Mouse (Mus musculus) embryonic facial prominence, embryonic 10.5 days (tissue): ENCODE results near the gene Exd2. TPM values are rescaled to one million over a fixed set of nuclear protein-coding genes. Genes with fewer than 3 reads are reported as not detected.

Source experiments
- DNase-seq: peaks from one replicate; pipeline ENCODE4 v3.0.0-alpha.2; 2017; ENCODE audit warnings: low spot score
- H3K27ac ChIP-seq: fragments of 300-500 bp; sonication (generic); replicated peaks from 2 replicates; pipeline ENCODE4 v1.5.1; 2016; ENCODE audit warnings: mild to moderate bottlenecking
- H3K27me3 ChIP-seq: fragments of 300-500 bp; sonication (generic); replicated peaks from 2 replicates; pipeline ENCODE4 v1.6.1; 2016; ENCODE audit warnings: low read depth, mild to moderate bottlenecking; ENCODE audit not compliant: poor library complexity, severe bottlenecking
- H3K36me3 ChIP-seq: fragments of 300-500 bp; sonication (generic); replicated peaks from 2 replicates; pipeline ENCODE4 v1.6.1; 2016; ENCODE audit warnings: mild to moderate bottlenecking, moderate library complexity
- H3K4me1 ChIP-seq: fragments of 300-500 bp; sonication (generic); 2 replicates; pipeline ENCODE4 v1.6.1; 2016
- H3K4me3 ChIP-seq: fragments of 300-500 bp; sonication (generic); 2 replicates; pipeline ENCODE4 v1.5.1; 2016; ENCODE audit warnings: mild to moderate bottlenecking, moderate library complexity
- H3K9me3 ChIP-seq: fragments of 300-500 bp; sonication (generic); 2 replicates; pipeline ENCODE4 v1.6.1; 2016; ENCODE audit warnings: mild to moderate bottlenecking
- WGBS: fragments of 180-500 bp; shearing (Covaris S2); methylation state at CpG from one replicate; pipeline ENCODE4 v1.1.7; 2016; 5-methylcytosine and 5-hydroxymethylcytosine counted together
- polyA plus RNA-seq: library from polyadenylated mRNA; unstranded; fragments of >200 nt; fragmentation: Nextera tagmentation; extraction: Ambion mirVana; gene quantifications from 2 replicates; pipeline ENCODE4 v1.2.1, GENCODE M21; 2016

The Exd2 gene
- polyA plus RNA-seq, 1 experiment from 2014 or later = 30.8 TPM

- 85% methylated on average over 6 of the region's 6 CpGs for WGBS
- Histone ChIP-seq H3K36me3 (no peaks in the 10 kb centered on the region), H3K9me3 (no peaks in the 10 kb centered on the region), H3K27ac (no peak overlapping the region), H3K27me3 (no peaks in the 10 kb centered on the region), H3K4me1 (peaks cover 16% of the 10 kb centered on the region), H3K4me3 (no peak overlapping the region)
- DNase-seq = no peak
Measured at GRCm38 (mm10) chr12:80530630-80531029, 67.7 kb downstream of the Exd2 start.

- Histone ChIP-seq H3K27ac (no peak overlapping the region), H3K27me3 (no peaks in the 10 kb centered on the region), H3K36me3 (no peaks in the 10 kb centered on the region), H3K4me3 (no peak overlapping the region), H3K4me1 (peaks cover 7% of the 10 kb centered on the region), H3K9me3 (no peaks in the 10 kb centered on the region)
- DNase-seq = no peak
- WGBS = 82% methylated on average over 10 of the region's 10 CpGs
Measured at GRCm38 (mm10) chr12:80531585-80531984, 68.7 kb downstream of the Exd2 start.

GRCm38 (mm10) chr12:80533876-80534275, 71.0 kb downstream of the Exd2 start:
- no peaks in the 10 kb centered on the region for H3K27me3 ChIP-seq
- DNase-seq = no peak
- no peak overlapping the region for H3K4me3 ChIP-seq
- H3K36me3 ChIP-seq = no peaks in the 10 kb centered on the region
- H3K9me3 ChIP-seq = no peaks in the 10 kb centered on the region
- H3K4me1 ChIP-seq = no peaks in the 10 kb centered on the region
- 52% methylated on average over 2 of the region's 2 CpGs for WGBS
- no peak overlapping the region for H3K27ac ChIP-seq

- no peak overlapping the region for H3K27ac ChIP-seq
- H3K9me3 ChIP-seq = no peaks in the 10 kb centered on the region
- no peak for DNase-seq
- H3K4me3 ChIP-seq = no peak overlapping the region
- no peaks in the 10 kb centered on the region for H3K4me1 ChIP-seq
- WGBS = 92% methylated on average over 2 of the region's 2 CpGs
- H3K36me3 ChIP-seq = no peaks in the 10 kb centered on the region
- no peaks in the 10 kb centered on the region for H3K27me3 ChIP-seq
Measured at GRCm38 (mm10) chr12:80537313-80537712, 74.4 kb downstream of the Exd2 start.

GRCm38 (mm10) chr12:80538311-80538710, 75.4 kb downstream of the Exd2 start:
- DNase-seq = no peak
- H3K9me3 ChIP-seq = no peaks in the 10 kb centered on the region
- WGBS = 75% methylated on average over 6 of the region's 6 CpGs
- H3K27me3 ChIP-seq = no peaks in the 10 kb centered on the region
- no peaks in the 10 kb centered on the region for H3K36me3 ChIP-seq
- H3K4me1 ChIP-seq = no peaks in the 10 kb centered on the region
- H3K27ac ChIP-seq = no peak overlapping the region
- H3K4me3 ChIP-seq = no peak overlapping the region

- H3K4me1 ChIP-seq = peaks cover 20% of the 10 kb centered on the region
- 11% methylated on average over 4 of the region's 4 CpGs for WGBS
- no peaks in the 10 kb centered on the region for H3K36me3 ChIP-seq
- no peaks in the 10 kb centered on the region for H3K9me3 ChIP-seq
- no peaks in the 10 kb centered on the region; the same call in 1 of the 2 replicates for H3K27me3 ChIP-seq
- H3K27ac ChIP-seq = no peak overlapping the region
- DNase-seq = no peak
- H3K4me3 ChIP-seq = no peak overlapping the region
Measured at GRCm38 (mm10) chr12:80545310-80545709, 82.4 kb downstream of the Exd2 start.

GRCm38 (mm10) chr12:80549646-80550045, 86.8 kb downstream of the Exd2 start:
- Histone ChIP-seq H3K4me3 (no peak overlapping the region), H3K36me3 (no peaks in the 10 kb centered on the region), H3K27ac (no peak overlapping the region), H3K4me1 (peaks cover 24% of the 10 kb centered on the region), H3K9me3 (no peaks in the 10 kb centered on the region), H3K27me3 (no peaks in the 10 kb centered on the region; the same call in 1 of the 2 replicates)
- no peak for DNase-seq
- WGBS = 76% methylated on average over 11 of the region's 11 CpGs

Other genes starting within 250 kb of the Exd2 start
- gene Actn1, start 202.7 kb upstream of the Exd2 start, polyA plus RNA-seq = 38.2 and 39.3 TPM in 2 replicates
- 11.2 and 13.5 TPM in 2 replicates for gene Dcaf5, start 26.5 kb upstream of the Exd2 start, polyA plus RNA-seq
- gene Galnt16, start 55.2 kb downstream of the Exd2 start, polyA plus RNA-seq = 14.1 and 16.4 TPM in 2 replicates
- 24.6 and 25.7 TPM in 2 replicates for gene Slc39a9, start 180.8 kb downstream of the Exd2 start, polyA plus RNA-seq
- gene Erh, start 181.2 kb downstream of the Exd2 start, polyA plus RNA-seq = 502 and 512 TPM in 2 replicates
- 0.40 and 0.59 TPM in 2 replicates for gene Plekhd1, start 229.5 kb downstream of the Exd2 start, polyA plus RNA-seq